Mouse (Mus musculus) embryonic facial prominence, embryonic 11.5 days (tissue): Measurements from ENCODE around the gene Ccl1. TPM values are rescaled to one million over a fixed set of nuclear protein-coding genes. Genes with fewer than 3 reads are reported as not detected.

Experiments
- ATAC-seq: fragments of 200-750 bp; cut with Nextera tagmentation; replicated peaks from 2 replicates; pipeline ENCODE4 v1.8.0; 2017; ENCODE audit warnings: low read depth; ENCODE audit not compliant: insufficient number of reproducible peaks, low FRiP score, low TSS enrichment
- DNase-seq: peaks from one replicate; pipeline ENCODE4 v3.0.0-alpha.2; 2015; ENCODE audit warnings: low spot score
- H3K27ac ChIP-seq: fragments of 300-500 bp; sonication (generic); replicated peaks from 2 replicates; pipeline ENCODE4 v1.5.1; 2014; ENCODE audit warnings: mild to moderate bottlenecking, low read depth, low read length, control low read depth
- H3K27me3 ChIP-seq: fragments of 300-500 bp; sonication (generic); 2 replicates; pipeline ENCODE4 v1.6.1; 2014; ENCODE audit warnings: mild to moderate bottlenecking, low read length, moderate library complexity, mixed read lengths; ENCODE audit not compliant: control insufficient read depth, insufficient read depth
- H3K36me3 ChIP-seq: fragments of 300-500 bp; sonication (generic); replicated peaks from 2 replicates; pipeline ENCODE4 v1.6.1; 2014; ENCODE audit warnings: low read depth, mild to moderate bottlenecking, low read length, moderate library complexity, mixed read lengths; ENCODE audit not compliant: control insufficient read depth, insufficient read depth
- H3K4me1 ChIP-seq: fragments of 300-500 bp; sonication (generic); 2 replicates; pipeline ENCODE4 v1.6.1; 2014; ENCODE audit warnings: low read length, mixed read lengths; ENCODE audit not compliant: control insufficient read depth, insufficient read depth
- H3K4me2 ChIP-seq: fragments of 300-500 bp; sonication (generic); 2 replicates; pipeline ENCODE4 v1.6.1; 2014; ENCODE audit warnings: low read depth, mild to moderate bottlenecking, control low read depth, low read length, moderate library complexity
- H3K4me3 ChIP-seq: fragments of 300-500 bp; sonication (generic); 2 replicates; pipeline ENCODE4 v1.5.1; 2014; ENCODE audit warnings: low read depth, low read length, control low read depth
- H3K9ac ChIP-seq: fragments of 300-500 bp; sonication (generic); replicated peaks from 2 replicates; pipeline ENCODE4 v1.6.1; 2014; ENCODE audit warnings: mild to moderate bottlenecking, control low read depth, low read length
- H3K9me3 ChIP-seq: fragments of 300-500 bp; sonication (generic); replicated peaks from 2 replicates; pipeline ENCODE4 v1.6.1; 2016; ENCODE audit warnings: mild to moderate bottlenecking, low read length, inconsistent platforms, mixed read lengths; ENCODE audit not compliant: control insufficient read depth
- WGBS: fragments of 180-500 bp; shearing (Covaris S2); extraction: QIAGEN DNeasy Blood & Tissue Kit; methylation state at CpG from one replicate; pipeline ENCODE4 v1.1.7; 2014; 5-methylcytosine and 5-hydroxymethylcytosine counted together
- polyA plus RNA-seq: library from polyadenylated mRNA; unstranded; fragments of >200 nt; fragmentation: Nextera tagmentation; extraction: Ambion mirVana; gene quantifications from 2 replicates; pipeline ENCODE4 v1.2.1, GENCODE M21; 2014

Ccl1 gene
- polyA plus RNA-seq, result not detected in 2 replicates

DNA sequence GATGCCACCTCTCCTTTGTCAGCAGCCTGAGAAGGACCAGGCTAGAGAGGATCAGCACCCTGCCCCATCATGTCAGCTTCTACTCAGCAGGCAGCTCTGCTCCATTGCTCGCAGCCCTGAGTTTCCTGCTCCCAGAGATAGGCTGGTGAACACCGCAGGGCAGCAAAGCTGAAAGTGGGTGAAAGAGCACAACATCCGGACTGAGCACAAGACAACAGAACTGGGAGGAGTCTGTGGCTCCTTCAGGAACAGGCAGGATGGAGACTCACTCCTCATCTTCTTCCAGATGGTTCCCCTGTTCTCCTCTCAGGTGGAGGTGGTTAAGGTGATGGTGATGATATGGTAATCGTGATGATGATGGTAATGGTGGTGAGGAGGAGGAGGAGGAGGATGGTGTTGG, at the start of gene Ccl1:
TSS of gene Ccl1 (minus strand) at position 101 of the 400 bp plus-strand sequence.
- DNase-seq, result no peak
- H3K27ac ChIP-seq, result no peak within 1 kb of the TSS
- no peak within 1 kb of the TSS for H3K9ac ChIP-seq
- H3K36me3 ChIP-seq, result no peaks in the 10 kb centered on the region
- no peaks in the 10 kb centered on the region for H3K9me3 ChIP-seq
- H3K4me1 ChIP-seq, result no peaks in the 10 kb centered on the region
- no peaks in the 10 kb centered on the region for H3K27me3 ChIP-seq
- H3K4me3 ChIP-seq, result no peak within 1 kb of the TSS
- ATAC-seq, result no peak
- 75% methylated on average over 4 of the region's 4 CpGs for WGBS
- H3K4me2 ChIP-seq, result no peak within 1 kb of the TSS

DNA sequence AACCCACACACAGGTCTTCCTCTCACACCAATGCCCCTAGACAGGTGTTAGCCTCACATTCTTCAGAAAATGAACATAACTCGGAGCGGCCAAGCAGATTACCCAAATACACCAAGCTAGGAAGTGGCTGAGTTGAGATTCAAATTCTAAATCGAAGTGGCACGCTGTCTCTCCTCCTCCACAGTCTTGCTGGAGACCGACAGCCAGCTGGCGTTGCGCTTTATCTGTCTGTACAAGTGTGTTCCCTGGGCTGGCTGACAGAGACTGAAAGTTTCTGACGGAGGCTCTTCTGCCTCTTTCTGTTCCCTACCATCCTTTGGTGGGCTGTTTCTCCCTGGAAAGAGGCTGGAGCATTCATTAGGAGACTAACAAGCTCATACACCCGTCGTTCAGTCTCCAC, 45.5 kb upstream of the Ccl1 start:
- Histone ChIP-seq H3K4me2 (no peak overlapping the region), H3K9ac (no peak overlapping the region), H3K4me3 (no peak overlapping the region), H3K36me3 (no peaks in the 10 kb centered on the region), H3K27ac (no peak overlapping the region), H3K9me3 (no peaks in the 10 kb centered on the region), H3K27me3 (no peaks in the 10 kb centered on the region), H3K4me1 (no peaks in the 10 kb centered on the region)
- WGBS, result 79% methylated on average over 10 of the region's 10 CpGs
- DNase-seq (no peak), ATAC-seq (no peak)

DNA sequence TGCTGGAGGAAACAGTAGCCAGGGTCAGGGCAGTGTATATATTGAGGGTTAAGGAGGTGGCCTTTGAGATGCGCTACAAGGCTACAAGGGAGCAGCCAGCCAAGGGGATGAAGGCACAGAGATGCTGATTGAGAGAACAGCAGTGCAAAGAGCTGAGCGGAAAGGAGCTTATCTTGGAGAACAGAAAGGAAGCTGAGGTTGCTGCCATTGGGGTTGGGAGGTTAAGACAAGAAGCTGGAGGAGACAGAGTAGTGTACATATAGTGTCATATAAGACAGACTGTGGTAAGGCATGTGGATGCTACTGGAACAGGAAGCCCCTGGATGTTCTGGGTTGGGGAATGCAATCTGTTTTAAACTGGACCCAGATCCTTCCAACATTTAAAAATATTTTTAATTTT, 35.4 kb upstream of the Ccl1 start:
- no peak overlapping the region for H3K9ac ChIP-seq
- no peak for DNase-seq
- no peak for ATAC-seq
- H3K4me2 ChIP-seq, result no peak overlapping the region
- no peaks in the 10 kb centered on the region for H3K36me3 ChIP-seq
- H3K27ac ChIP-seq, result no peak overlapping the region
- H3K4me1 ChIP-seq, result no peaks in the 10 kb centered on the region
- H3K9me3 ChIP-seq, result no peaks in the 10 kb centered on the region
- 57% methylated on average over 2 of the region's 2 CpGs for WGBS
- H3K27me3 ChIP-seq, result no peaks in the 10 kb centered on the region
- no peak overlapping the region for H3K4me3 ChIP-seq

DNA sequence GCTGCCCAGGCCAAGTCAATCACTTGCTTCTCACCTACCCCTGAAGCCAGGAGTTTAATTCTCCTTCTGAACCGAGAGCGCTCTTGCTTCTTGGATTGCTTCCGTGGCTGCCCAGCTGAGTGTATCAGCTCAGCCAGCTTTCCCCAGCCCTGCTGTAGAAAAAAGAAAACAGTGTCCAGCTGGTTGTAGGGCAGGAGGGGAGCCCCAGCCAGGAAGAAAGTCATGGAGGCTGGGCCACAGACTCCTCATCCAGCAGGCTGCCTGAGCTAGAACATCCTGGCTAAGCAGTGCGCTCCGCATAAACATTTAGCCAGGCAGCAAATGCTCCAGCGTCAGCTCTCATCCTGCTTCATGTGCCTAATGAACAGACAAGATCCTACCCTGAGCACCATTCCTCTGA, 34.9 kb upstream of the Ccl1 start:
- Histone ChIP-seq H3K9ac (no peak overlapping the region), H3K9me3 (no peaks in the 10 kb centered on the region), H3K4me3 (no peak overlapping the region), H3K36me3 (no peaks in the 10 kb centered on the region), H3K27ac (no peak overlapping the region), H3K4me1 (no peaks in the 10 kb centered on the region), H3K4me2 (no peak overlapping the region), H3K27me3 (no peaks in the 10 kb centered on the region)
- no peak for ATAC-seq
- no peak for DNase-seq
- 58% methylated on average over 6 of the region's 6 CpGs for WGBS

DNA sequence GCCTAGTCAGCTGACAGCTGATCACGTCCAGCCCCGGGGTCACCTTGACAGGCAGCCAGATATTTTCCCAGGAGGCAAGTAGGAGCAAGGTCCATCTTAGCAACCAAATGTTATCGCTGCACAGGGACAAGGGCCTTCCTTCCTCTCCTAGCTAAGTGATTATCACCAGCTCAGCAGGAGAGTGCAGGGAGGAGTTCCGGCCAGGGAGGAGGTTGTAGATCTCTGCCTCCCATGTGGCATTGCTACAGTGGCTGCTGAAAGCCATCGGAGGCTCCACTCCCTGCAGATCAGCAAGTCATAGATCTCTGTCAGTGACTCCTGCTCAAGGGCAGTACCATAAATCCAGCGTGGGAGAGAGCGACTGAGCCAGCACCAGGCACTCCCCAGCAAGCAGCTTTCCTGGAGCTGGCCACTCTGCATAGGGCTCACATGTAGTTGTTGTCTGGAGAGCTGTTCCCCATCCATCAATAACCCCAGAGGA, 34.5 kb upstream of the Ccl1 start:
- no peaks in the 10 kb centered on the region for H3K4me1 ChIP-seq
- H3K9ac ChIP-seq, result no peak overlapping the region
- no peaks in the 10 kb centered on the region for H3K36me3 ChIP-seq
- ATAC-seq, result no peak
- H3K27me3 ChIP-seq, result no peaks in the 10 kb centered on the region
- no peak for DNase-seq
- no peaks in the 10 kb centered on the region for H3K9me3 ChIP-seq
- H3K4me2 ChIP-seq, result no peak overlapping the region
- WGBS, result 47% methylated on average over 7 of the region's 7 CpGs
- no peak overlapping the region for H3K4me3 ChIP-seq
- H3K27ac ChIP-seq, result no peak overlapping the region

DNA sequence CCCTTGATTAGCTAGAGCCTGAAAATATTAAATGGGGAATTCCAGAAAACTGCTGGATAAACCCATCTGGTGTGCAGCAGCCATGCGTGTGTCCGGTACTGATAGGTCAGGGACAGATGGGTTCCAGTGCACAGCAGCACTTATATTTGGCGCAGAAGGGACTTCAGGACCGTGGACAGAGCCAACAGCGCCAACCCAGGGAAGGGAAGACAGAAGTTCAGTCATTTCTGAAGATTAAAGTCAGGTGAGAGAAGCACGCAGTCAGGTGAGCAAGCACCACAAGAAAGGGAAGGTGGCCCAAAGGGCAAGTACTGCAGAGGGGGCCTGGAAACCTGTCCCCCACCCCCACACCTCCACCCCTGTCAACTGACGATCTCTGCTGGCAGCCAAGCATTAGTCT, 7.7 kb upstream of the Ccl1 start:
- no peak overlapping the region for H3K9ac ChIP-seq
- no peaks in the 10 kb centered on the region for H3K27me3 ChIP-seq
- no peaks in the 10 kb centered on the region for H3K9me3 ChIP-seq
- H3K4me3 ChIP-seq, result no peak overlapping the region
- no peak overlapping the region for H3K4me2 ChIP-seq
- 45% methylated on average over 7 of the region's 7 CpGs for whole genome bisulfite sequencing
- H3K27ac ChIP-seq, result no peak overlapping the region
- ATAC-seq (no peak), DNase-seq (peak; percentile 76)
- no peaks in the 10 kb centered on the region for H3K36me3 ChIP-seq
- H3K4me1 ChIP-seq, result no peaks in the 10 kb centered on the region

DNA sequence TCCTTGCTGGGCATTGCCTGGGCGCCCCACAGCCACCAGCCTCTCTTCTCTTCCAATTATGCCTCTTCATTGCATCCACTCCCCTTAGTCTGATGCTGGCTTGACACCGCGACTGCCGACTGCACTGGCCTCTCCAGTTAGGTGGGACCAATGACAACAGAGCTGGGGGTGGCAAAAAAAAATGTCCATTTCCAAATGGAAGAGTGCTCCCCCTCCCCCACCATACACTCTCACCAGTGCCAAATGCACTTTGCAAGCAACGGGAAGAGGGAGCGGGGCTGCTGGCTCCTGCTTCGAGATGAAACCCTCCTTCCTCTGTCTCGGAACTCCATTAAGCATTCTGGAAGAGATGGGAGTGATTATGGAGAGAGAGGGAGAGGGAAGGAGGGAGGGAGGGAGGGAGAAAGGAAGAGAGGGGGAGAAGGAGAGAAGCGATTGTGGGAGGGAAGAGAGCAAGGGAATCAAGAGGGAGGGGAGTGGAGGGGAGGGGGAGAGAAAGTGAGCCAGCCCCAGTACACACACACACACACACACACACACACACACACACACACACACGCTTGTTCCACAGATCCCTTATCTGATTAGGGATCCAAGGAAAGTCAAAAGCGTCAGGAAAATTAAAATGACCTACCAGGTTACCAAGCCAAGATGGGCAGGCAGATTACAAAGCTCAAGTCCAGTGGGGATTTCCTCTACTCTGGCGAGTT, 5.0 kb upstream of the Ccl1 start:
- Histone ChIP-seq H3K9ac (no peak overlapping the region), H3K4me3 (no peak overlapping the region), H3K27me3 (no peaks in the 10 kb centered on the region), H3K36me3 (no peaks in the 10 kb centered on the region), H3K4me2 (no peak overlapping the region), H3K9me3 (no peaks in the 10 kb centered on the region), H3K27ac (no peak overlapping the region), H3K4me1 (no peaks in the 10 kb centered on the region)
- no peak for ATAC-seq
- 23% methylated on average over 11 of the region's 12 CpGs for WGBS
- peak; percentile 2 for DNase-seq

DNA sequence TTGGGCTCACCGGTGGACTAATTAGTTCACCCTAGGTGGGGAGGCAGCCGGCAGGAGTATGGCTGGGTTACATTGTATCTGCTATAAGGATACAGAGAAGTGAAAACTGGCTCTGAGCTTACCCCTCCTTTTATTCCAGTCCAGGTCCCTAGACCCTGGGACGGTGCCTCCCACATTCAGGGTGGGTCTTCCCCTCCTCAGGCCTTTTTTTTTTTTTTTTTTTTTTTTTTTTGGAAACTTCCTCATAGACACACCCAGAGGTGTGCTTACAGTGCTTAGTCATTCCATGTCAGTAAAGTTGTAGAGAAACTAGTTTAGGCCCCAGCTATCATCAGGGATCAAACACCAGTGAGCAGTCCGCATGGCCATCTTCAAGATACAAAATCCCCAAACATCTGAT, 7.6 kb downstream of the Ccl1 start:
- DNase-seq, result no peak
- WGBS, result 75% methylated on average over 4 of the region's 4 CpGs

More for the DNA sequence above, 7.6 kb downstream of the Ccl1 start:
- Histone ChIP-seq H3K4me1 (no peaks in the 10 kb centered on the region), H3K4me2 (no peak overlapping the region), H3K9ac (no peak overlapping the region), H3K27ac (no peak overlapping the region), H3K27me3 (no peaks in the 10 kb centered on the region), H3K4me3 (no peak overlapping the region), H3K9me3 (no peaks in the 10 kb centered on the region), H3K36me3 (no peaks in the 10 kb centered on the region)
- no peak for ATAC-seq
